Mouse (Mus musculus) limb, embryonic 14.5 days (tissue): ENCODE results near the gene Hoxc12. TPM values are rescaled to one million over a fixed set of nuclear protein-coding genes. Genes with fewer than 3 reads are reported as not detected.
A peak's percentile ranks its signal among the peaks of the same experiment; 100 is the strongest.

Experiments
- ATAC-seq: fragments of 200-750 bp; cut with Nextera tagmentation; 2 replicates; pipeline ENCODE4 v1.8.0; 2017; ENCODE audit warnings: low read depth, moderate number of reproducible peaks, moderate TSS enrichment; ENCODE audit not compliant: low FRiP score
- DNase-seq: peaks from one replicate; pipeline ENCODE4 v3.0.0-alpha.2; 2015; ENCODE audit warnings: low spot score
- H3K27ac ChIP-seq: fragments of 300-500 bp; sonication (generic); replicated peaks from 2 replicates; pipeline ENCODE4 v1.5.1; 2014; ENCODE audit warnings: low read depth, mild to moderate bottlenecking, low read length, moderate library complexity, mixed read lengths
- H3K27me3 ChIP-seq: fragments of 300-500 bp; sonication (generic); 2 replicates; pipeline ENCODE4 v1.6.1; 2014; ENCODE audit warnings: low read length, mixed read lengths; ENCODE audit not compliant: control insufficient read depth, insufficient read depth
- H3K36me3 ChIP-seq: fragments of 300-500 bp; sonication (generic); 2 replicates; pipeline ENCODE4 v1.6.1; 2014; ENCODE audit warnings: mild to moderate bottlenecking, low read length, moderate library complexity, mixed read lengths; ENCODE audit not compliant: control insufficient read depth, insufficient read depth
- H3K4me1 ChIP-seq: fragments of 300-500 bp; sonication (generic); 2 replicates; pipeline ENCODE4 v1.6.1; 2014; ENCODE audit warnings: antibody characterized with exemption, low read length, mixed read lengths; ENCODE audit not compliant: control insufficient read depth, insufficient read depth
- H3K4me2 ChIP-seq: fragments of 300-500 bp; sonication (generic); replicated peaks from 2 replicates; pipeline ENCODE4 v1.6.1; 2014; ENCODE audit warnings: low read depth, mild to moderate bottlenecking, low read length, moderate library complexity; ENCODE audit not compliant: severe bottlenecking
- H3K4me3 ChIP-seq: fragments of 300-500 bp; sonication (generic); replicated peaks from 2 replicates; pipeline ENCODE4 v1.5.1; 2014; ENCODE audit warnings: low read length
- H3K9ac ChIP-seq: fragments of 300-500 bp; sonication (generic); 2 replicates; pipeline ENCODE4 v1.6.1; 2014; ENCODE audit warnings: mild to moderate bottlenecking, low read depth, low read length, moderate library complexity; ENCODE audit not compliant: severe bottlenecking
- H3K9me3 ChIP-seq: fragments of 300-500 bp; sonication (generic); 2 replicates; pipeline ENCODE4 v1.6.1; 2016; ENCODE audit warnings: low read length; ENCODE audit not compliant: control insufficient read depth
- POLR2A ChIP-seq: fragments of 200-500 bp; IDR thresholded peaks from 2 replicates; pipeline ENCODE4 v1.8.0; 2012; ENCODE audit warnings: inconsistent platforms, mild to moderate bottlenecking, moderate library complexity, borderline replicate concordance; ENCODE audit not compliant: insufficient read depth, insufficient read length; ENCODE audit errors: extremely low read depth
- WGBS: fragments of 180-500 bp; shearing (Covaris S2); extraction: QIAGEN DNeasy Blood & Tissue Kit; methylation state at CpG from one replicate; pipeline ENCODE4 v1.1.7; 2014; 5-methylcytosine and 5-hydroxymethylcytosine counted together
- microRNA-seq: library from miRNA; unstranded; fragments of <30 nt; microRNA quantifications from one replicate; pipeline ENCODE4, GENCODE M21; 2016
- polyA plus RNA-seq, 2 experiments: library from polyadenylated mRNA; depleted of rRNA in 1 of 2; stranded (reverse) in 1 of 2; unstranded in 1 of 2; fragments of >200 nt; fragmentation: Nextera tagmentation in 1 of 2; extraction: Ambion mirVana in 1 of 2; gene quantifications; 2 replicates each; pipeline versions ENCODE4 v1.2.1 to v1.2.3; 2012 to 2014

The Hoxc12 gene
- polyA plus RNA-seq, 2 experiments = 3.6 to 4.2 TPM

DNA sequence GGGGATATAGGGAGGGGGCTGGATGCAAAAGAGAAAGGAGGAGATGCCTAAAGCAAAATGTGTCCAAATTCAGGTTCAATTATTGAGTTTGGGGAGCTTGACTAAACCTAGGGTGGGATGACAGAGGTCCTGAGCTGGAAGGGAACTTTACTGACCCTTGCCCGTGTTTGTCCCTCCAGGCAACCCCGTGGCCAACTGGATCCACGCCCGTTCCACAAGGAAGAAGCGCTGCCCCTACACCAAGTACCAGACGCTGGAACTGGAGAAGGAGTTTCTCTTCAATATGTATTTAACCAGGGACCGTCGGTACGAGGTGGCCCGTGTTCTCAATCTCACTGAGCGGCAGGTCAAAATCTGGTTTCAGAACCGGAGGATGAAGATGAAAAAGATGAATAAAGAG is 47.2 kb downstream of the Hoxc12 start:
- no peaks in the 10 kb centered on the region for H3K36me3 ChIP-seq
- H3K4me1 ChIP-seq = peaks cover 4% of the 10 kb centered on the region
- H3K4me2 ChIP-seq = no peak overlapping the region
- no peak for ATAC-seq
- H3K9me3 ChIP-seq = no peaks in the 10 kb centered on the region
- H3K27me3 ChIP-seq = peaks cover 97% of the 10 kb centered on the region
- WGBS = 8% methylated on average over 12 of the region's 12 CpGs
- no peak overlapping the region; the same call in 1 of the 2 replicates for H3K4me3 ChIP-seq
- DNase-seq = no peak
- no peak overlapping the region for H3K9ac ChIP-seq
- no peak overlapping the region for H3K27ac ChIP-seq
- TF ChIP-seq POLR2A = no peak

DNA sequence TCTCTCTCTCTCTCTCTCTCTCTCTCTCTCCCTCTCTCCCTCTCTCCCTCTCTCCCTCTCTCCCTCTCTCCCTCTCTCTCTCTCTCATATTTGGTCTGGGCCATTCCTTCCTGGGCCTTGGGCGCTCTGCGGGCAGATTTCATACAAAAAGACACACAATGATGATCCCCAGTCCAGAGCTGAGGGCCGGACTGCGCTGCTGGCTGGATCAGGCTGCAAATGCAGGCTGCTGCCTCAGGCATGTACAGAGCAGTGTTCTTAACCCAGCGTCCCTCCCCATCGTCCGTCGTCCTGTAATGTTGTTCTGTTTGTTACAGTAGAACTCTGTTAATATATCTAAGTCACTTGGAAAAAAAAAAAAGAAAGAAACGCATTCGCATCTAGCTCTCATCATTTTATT is 48.0 kb downstream of the Hoxc12 start:
- Histone ChIP-seq H3K4me2 (no peak overlapping the region), H3K27me3 (peaks cover 98% of the 10 kb centered on the region), H3K27ac (no peak overlapping the region), H3K9me3 (no peaks in the 10 kb centered on the region), H3K4me3 (no peak overlapping the region), H3K36me3 (no peaks in the 10 kb centered on the region), H3K9ac (no peak overlapping the region), H3K4me1 (peaks cover 4% of the 10 kb centered on the region)
- ATAC-seq (no peak), DNase-seq (no peak)
- WGBS = 14% methylated on average over 10 of the region's 10 CpGs
- no peak for TF ChIP-seq POLR2A

DNA sequence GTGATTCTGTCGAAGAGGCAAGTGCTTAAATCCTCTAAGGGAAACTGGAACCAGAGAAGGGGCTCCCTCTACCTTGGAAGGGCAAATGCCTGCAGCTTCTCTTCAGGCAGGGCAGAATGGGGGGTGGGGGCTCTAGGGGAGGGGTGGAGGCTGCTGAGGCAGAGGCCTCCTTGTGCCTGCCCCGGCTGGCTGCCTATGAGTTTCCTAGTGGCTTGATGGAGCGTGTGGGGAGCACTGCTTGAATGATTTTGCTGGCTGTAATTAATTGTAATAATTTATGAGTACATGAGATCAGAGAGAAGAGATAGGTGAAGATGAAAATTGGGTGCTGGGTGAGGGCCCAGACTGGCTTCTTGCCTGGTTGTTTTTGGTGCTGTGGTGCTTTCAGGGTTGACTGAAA is 48.4 kb downstream of the Hoxc12 start:
- no peak overlapping the region for H3K4me3 ChIP-seq
- no peak overlapping the region for H3K9ac ChIP-seq
- TF ChIP-seq POLR2A = no peak
- no peak overlapping the region for H3K4me2 ChIP-seq
- H3K27ac ChIP-seq = no peak overlapping the region
- H3K9me3 ChIP-seq = no peaks in the 10 kb centered on the region
- 16% methylated on average over 3 of the region's 3 CpGs for WGBS
- no peaks in the 10 kb centered on the region for H3K36me3 ChIP-seq
- ATAC-seq (no peak), DNase-seq (no peak)
- peaks cover 98% of the 10 kb centered on the region for H3K27me3 ChIP-seq
- peaks cover 4% of the 10 kb centered on the region for H3K4me1 ChIP-seq

DNA sequence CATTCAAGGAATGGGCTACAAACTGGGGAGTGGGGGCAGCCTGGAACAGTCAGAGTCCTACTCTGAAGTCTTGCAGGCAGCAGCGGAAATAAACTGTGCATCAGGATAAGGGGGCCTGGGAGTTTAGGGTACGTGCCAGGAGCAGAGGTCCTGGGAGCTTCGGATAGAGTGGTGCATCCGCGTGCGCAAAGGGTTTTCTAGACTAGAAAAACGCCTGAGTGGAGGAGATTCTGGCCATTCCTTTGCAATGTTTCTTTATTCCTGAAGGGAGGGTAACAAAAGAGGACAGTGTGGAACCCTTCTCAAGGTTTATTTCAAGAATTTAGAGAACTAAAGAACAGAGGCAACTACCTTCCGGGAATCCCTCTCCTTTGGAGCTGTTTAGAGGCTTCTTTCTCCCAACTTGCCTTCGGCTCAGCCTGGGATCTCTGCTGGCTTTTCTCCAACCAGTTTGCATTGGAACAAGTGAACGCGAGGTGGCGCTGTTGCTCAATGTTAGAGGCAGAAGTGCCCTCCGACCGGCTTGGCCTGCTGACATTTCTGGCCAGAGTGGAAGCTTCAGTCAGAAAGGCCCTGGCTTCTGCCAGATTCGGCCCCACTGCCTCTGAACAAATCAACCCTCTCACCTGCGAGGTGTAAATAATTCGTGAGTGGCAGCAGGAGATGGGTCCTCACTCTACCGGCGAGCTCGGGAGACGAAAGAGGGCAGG is 50.7 kb downstream of the Hoxc12 start:
- Histone ChIP-seq H3K36me3 (no peaks in the 10 kb centered on the region), H3K4me1 (no peaks in the 10 kb centered on the region), H3K9me3 (no peaks in the 10 kb centered on the region), H3K9ac (no peak overlapping the region), H3K27me3 (peaks cover 96% of the 10 kb centered on the region), H3K4me2 (no peak overlapping the region), H3K4me3 (no peak overlapping the region), H3K27ac (no peak overlapping the region)
- ATAC-seq = peak; percentile 39; the same call in 1 of the 2 replicates
- peak; percentile 96 for DNase-seq
- no peak for TF ChIP-seq POLR2A
- 4% methylated on average over 21 of the region's 21 CpGs for WGBS

DNA sequence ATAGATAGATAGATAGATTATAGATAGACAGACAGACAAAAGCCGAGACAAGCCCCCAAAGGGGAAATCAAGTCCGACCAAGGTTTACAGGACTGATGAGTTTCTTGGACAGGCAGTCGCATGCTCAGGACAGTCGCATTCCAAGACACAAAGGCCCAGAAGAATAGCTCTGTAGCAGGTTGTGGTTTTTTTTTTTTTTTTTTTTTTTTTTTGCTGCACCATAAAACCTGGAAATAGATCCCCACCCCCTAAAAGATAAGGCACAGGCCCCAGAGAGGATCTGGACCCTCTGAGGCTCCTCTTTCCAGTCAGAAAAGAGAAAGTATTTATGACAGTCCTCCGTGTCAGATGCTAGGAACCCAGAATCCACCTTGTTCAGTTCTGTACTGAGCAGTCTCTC is 51.5 kb downstream of the Hoxc12 start:
- WGBS = 41% methylated on average over 5 of the region's 5 CpGs
- no peak for DNase-seq
- Histone ChIP-seq H3K27ac (no peak overlapping the region), H3K27me3 (peaks cover 94% of the 10 kb centered on the region), H3K36me3 (no peaks in the 10 kb centered on the region), H3K4me2 (no peak overlapping the region), H3K4me1 (no peaks in the 10 kb centered on the region), H3K4me3 (no peak overlapping the region), H3K9ac (no peak overlapping the region), H3K9me3 (no peaks in the 10 kb centered on the region)
- TF ChIP-seq POLR2A = no peak
- ATAC-seq = no peak

Small RNA genes lying within 50 kb of the gene (microRNA-seq; reads per million reads assigned to microRNA genes)
- gene Mir196a-2 = 441 reads per million, percentile 64 among the genes with 10 or more reads in this experiment

Other genes starting within 250 kb of the Hoxc12 start
- gene Calcoco1, start 214.6 kb upstream of the Hoxc12 start, polyA plus RNA-seq (2012; rRNA removed) = 54.7 and 57.5 TPM in 2 replicates
- 56.6 and 62.9 TPM in 2 replicates for gene Calcoco1, start 214.6 kb upstream of the Hoxc12 start, polyA plus RNA-seq (2014; fragmentation: Nextera tagmentation; extraction: Ambion mirVana)
- gene Hoxc13, start 15.7 kb upstream of the Hoxc12 start, polyA plus RNA-seq (2012; rRNA removed) = 2.5 and 2.9 TPM in 2 replicates
- 6.1 and 7.7 TPM in 2 replicates for gene Hoxc13, start 15.7 kb upstream of the Hoxc12 start, polyA plus RNA-seq (2014; fragmentation: Nextera tagmentation; extraction: Ambion mirVana)
- 7.4 and 7.6 TPM in 2 replicates for gene Hoxc11, start 17.7 kb downstream of the Hoxc12 start, polyA plus RNA-seq (2012; rRNA removed)
- 1.4 TPM in 2 replicates for gene Hoxc11, start 17.7 kb downstream of the Hoxc12 start, polyA plus RNA-seq (2014; fragmentation: Nextera tagmentation; extraction: Ambion mirVana)
- gene Hoxc10, start 30.0 kb downstream of the Hoxc12 start, polyA plus RNA-seq (2012; rRNA removed) = 9.7 and 14.3 TPM in 2 replicates
- 5.8 and 6.0 TPM in 2 replicates for gene Hoxc10, start 30.0 kb downstream of the Hoxc12 start, polyA plus RNA-seq (2014; fragmentation: Nextera tagmentation; extraction: Ambion mirVana)
- 7.6 and 9.0 TPM in 2 replicates for gene Hoxc5, start 30.7 kb downstream of the Hoxc12 start, polyA plus RNA-seq (2012; rRNA removed)
- 2.6 and 3.5 TPM in 2 replicates for gene Hoxc5, start 30.7 kb downstream of the Hoxc12 start, polyA plus RNA-seq (2014; fragmentation: Nextera tagmentation; extraction: Ambion mirVana)
- gene Hoxc9, start 39.7 kb downstream of the Hoxc12 start, polyA plus RNA-seq (2012; rRNA removed) = 2.1 TPM in 2 replicates
- 1.1 and 1.3 TPM in 2 replicates for gene Hoxc9, start 39.7 kb downstream of the Hoxc12 start, polyA plus RNA-seq (2014; fragmentation: Nextera tagmentation; extraction: Ambion mirVana)
- gene Hoxc8, start 53.9 kb downstream of the Hoxc12 start, polyA plus RNA-seq (2012; rRNA removed) = 3.5 and 3.9 TPM in 2 replicates
- 1.9 TPM in 2 replicates for gene Hoxc8, start 53.9 kb downstream of the Hoxc12 start, polyA plus RNA-seq (2014; fragmentation: Nextera tagmentation; extraction: Ambion mirVana)
- 8.0 and 10.4 TPM in 2 replicates for gene Hoxc6, start 61.5 kb downstream of the Hoxc12 start, polyA plus RNA-seq (2012; rRNA removed)
- gene Hoxc6, start 61.5 kb downstream of the Hoxc12 start, polyA plus RNA-seq (2014; fragmentation: Nextera tagmentation; extraction: Ambion mirVana) = 2.4 and 2.5 TPM in 2 replicates
- 5.9 and 7.5 TPM in 2 replicates for gene Hoxc4, start 82.2 kb downstream of the Hoxc12 start, polyA plus RNA-seq (2012; rRNA removed)
- gene Hoxc4, start 82.2 kb downstream of the Hoxc12 start, polyA plus RNA-seq (2014; fragmentation: Nextera tagmentation; extraction: Ambion mirVana) = 1.9 and 3.5 TPM in 2 replicates
- 18.6 and 22.4 TPM in 2 replicates for gene Smug1, start 230.3 kb downstream of the Hoxc12 start, polyA plus RNA-seq (2012; rRNA removed)
- gene Smug1, start 230.3 kb downstream of the Hoxc12 start, polyA plus RNA-seq (2014; fragmentation: Nextera tagmentation; extraction: Ambion mirVana) = 18.2 and 18.9 TPM in 2 replicates